Mouse (Mus musculus) ES-E14 (cell line): ENCODE results near the gene Iqcn.
A peak's percentile ranks its signal among the peaks of the same experiment; 100 is the strongest.

Experiments used
- HCFC1 ChIP-seq: IDR thresholded peaks from 2 replicates; pipeline ENCODE4 v1.6.1; 2012; ENCODE audit warnings: low read length, inconsistent platforms, borderline replicate concordance; ENCODE audit not compliant: insufficient read depth
- MAFK ChIP-seq: IDR thresholded peaks from 2 replicates; pipeline ENCODE4 v1.6.1; 2014; ENCODE audit warnings: mild to moderate bottlenecking, low read depth, low read length, inconsistent platforms; ENCODE audit not compliant: insufficient read depth
- ZC3H11A ChIP-seq: IDR thresholded peaks from 2 replicates; pipeline ENCODE4 v1.6.1; 2012; ENCODE audit warnings: low read depth, mild to moderate bottlenecking, inconsistent platforms, low read length, borderline replicate concordance

GRCm38 (mm10) chr8:70691727-70692231 lies 11.5 kb upstream of the Iqcn start:
- TF ChIP-seq HCFC1, result peak; percentile 36; the same call in 1 of the 2 replicates
- TF ChIP-seq ZC3H11A, result no peak
- TF ChIP-seq MAFK, result no peak
